Mouse (Mus musculus) Muller cell, postnatal 12 days (primary cell): Measurements from ENCODE around the gene Gm10322.

ENCODE experiments used
- DNase-seq: peaks from one replicate; pipeline ENCODE4 v3.0.0-alpha.2; 2015; ENCODE audit errors: inconsistent ontology term

The Gm10322 gene

DNA sequence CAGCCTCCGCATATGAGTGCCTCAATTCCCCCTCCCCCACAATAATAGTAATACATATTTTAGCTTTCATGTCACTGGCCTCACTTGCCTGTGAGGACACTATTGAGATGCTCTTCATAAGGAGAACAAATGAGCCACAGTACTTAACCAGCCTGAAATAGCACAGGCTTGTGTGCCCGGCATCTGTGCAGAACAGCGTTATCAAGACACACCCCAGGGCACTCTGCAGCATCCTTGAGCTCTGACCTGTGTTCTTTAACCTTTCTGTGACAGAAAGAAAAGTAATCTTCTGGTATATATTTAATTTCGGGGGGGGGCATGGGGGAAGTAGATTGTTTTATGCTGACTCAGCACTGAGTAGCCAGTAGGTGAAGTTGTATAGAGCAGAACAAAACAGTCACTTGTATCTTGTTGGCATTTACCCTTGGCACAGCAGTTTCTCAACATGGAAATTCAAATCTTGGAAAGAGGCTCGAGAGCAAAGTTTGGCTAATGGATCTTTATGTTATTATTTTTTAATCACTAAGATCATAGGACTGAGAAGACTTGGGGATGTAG, 31.0 kb downstream of the Gm10322 start:
- no peak for DNase-seq

DNA sequence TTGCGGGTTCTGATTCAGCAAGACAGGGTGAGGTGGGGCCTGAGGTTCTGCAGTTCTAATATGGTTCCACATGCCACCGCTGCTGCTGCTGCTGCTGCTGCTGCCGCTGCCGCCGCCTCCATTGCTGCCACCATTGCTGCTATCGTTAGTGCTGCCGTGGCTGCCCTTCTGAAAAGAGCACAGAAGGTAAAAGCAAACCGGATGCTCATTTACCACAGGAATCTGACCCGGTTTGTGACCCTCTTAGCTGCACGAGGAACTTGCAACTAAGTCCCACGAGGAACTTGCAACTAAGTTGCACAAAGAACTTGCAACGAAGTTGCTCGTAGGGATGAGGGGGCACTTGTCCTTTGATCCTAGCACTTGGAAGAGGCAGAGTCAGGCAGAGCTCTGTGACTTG, 40.9 kb downstream of the Gm10322 start:
- no peak for DNase-seq

DNA sequence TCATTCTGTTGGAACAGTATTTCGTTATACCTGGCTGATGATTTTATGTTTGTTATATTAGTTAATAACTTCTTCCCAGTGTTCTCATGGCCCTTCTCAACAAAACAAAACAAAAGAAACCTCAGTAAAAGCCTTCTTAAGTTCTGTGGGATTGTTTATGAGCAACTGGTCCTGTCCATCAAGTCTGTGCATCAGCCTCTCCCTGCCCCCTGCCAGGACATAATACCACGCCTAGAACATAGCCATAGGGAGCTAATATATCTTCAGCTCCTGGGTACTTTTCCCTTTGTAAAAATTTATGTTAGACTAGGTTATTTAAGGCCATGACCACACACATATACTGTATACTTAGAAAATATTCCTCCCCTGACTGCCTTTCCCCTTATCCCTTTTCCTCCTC, 48.9 kb downstream of the Gm10322 start:
- DNase-seq: no peak

DNA sequence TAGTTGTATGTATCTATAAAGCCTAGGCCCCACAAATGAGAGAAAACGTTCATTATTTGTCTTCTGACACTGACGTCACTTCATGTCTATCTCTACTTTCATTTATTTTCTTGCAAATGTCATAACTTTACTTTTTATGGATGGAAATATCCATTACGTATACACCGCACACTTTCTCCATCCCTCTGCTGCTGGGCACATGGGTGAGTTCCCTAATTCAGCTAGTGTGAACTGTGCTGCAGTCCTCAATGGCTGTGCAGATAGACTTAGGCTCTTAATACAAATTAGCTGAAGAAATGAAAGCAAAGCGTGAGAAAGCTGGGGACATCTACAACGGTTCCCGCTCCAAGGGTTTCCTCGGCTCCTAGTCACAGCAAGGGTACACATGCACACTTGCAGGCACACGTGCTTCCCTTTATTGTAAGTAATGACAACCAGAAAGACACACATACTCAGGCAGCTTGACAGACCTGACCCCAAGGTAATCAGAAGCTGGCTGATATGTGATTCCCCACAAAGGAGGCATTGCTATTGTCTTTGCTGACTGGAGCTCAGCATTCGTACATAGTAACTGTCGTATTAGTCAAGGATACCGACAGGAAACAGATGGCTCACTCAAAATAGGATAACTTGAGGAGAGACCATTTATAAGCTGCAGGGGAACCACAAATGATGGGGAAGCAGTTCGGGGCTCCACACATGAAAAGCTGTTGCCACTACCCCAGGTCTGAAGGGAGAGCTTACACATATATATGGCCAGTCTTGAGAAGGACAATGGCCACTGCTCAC, 49.8 kb downstream of the Gm10322 start:
- no peak for DNase-seq
